Mouse (Mus musculus): ENCODE measurements around the gene D8Ertd738e.

D8Ertd738e gene

GRCm38 (mm10) chr8:84200652-84201544, 48.6 kb downstream of the D8Ertd738e start:
- POLR2A ChIA-PET = interaction anchor here in 3 of 4 experiments (0.8 to 4.6 kb wide), 30 partner anchors 7 to 714 kb away, joined by 3 to 81 read pairs (median 5); partner anchors contain the start of genes 1700067K01Rik (in 2 of the 3), Ccdc130 (in 2 of the 3), Mri1 (in 2 of the 3) and Rfx1 (in 1 of the 3)

DNA sequence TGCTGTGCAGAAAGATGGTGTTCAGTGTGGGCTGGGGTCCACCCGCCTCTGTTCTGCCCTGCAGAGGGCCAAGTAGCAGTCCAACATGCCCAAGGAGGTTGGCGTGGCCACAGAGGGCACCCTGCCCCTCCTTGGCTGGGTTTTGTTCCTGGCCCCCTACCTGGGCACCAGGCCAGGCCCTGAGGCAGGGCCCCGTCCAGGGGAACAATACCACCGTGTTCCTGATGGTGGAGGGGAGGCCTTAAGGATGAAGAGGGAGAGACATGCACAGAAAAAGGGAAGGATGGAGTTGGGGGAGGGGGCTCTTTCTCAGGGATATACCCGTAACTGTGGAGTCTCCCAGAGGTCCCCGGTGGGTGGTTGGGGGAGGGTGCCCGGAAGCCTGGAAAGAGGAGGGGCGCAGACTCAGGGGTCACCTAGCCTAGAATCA, 49.4 kb downstream of the D8Ertd738e start:
- ChIA-PET CTCF (interaction anchor here in 2 of 4 experiments (1.0 to 2.4 kb wide), 2 partner anchors 10 to 36 kb away, joined by 4 to 10 read pairs; no protein-coding TSS in a partner anchor), POLR2A (interaction anchor here in 3 of 4 experiments (0.7 to 4.4 kb wide), 7 partner anchors 7 to 19 kb away, joined by 3 to 22 read pairs (median 9); no protein-coding TSS in a partner anchor)

More at GRCm38 (mm10) chr8:84200652-84201544, 48.6 kb downstream of the D8Ertd738e start:
- CTCF ChIA-PET = interaction anchor here in 3 of 4 experiments (0.7 to 3.6 kb wide), 15 partner anchors 9 to 744 kb away, joined by 3 to 23 read pairs (median 3); partner anchors contain the start of gene Rfx1 (in 1 of the 3)

- CTCF ChIA-PET = interaction anchor here in 3 of 4 experiments (0.6 to 3.3 kb wide), 5 partner anchors 9 to 133 kb away, joined by 3 to 12 read pairs (median 4); no protein-coding TSS in a partner anchor
- POLR2A ChIA-PET = interaction anchor here in 3 of 4 experiments (0.6 to 4.4 kb wide), 16 partner anchors 7 to 448 kb away, joined by 3 to 22 read pairs (median 4); partner anchors contain the start of gene Rfx1 (in 1 of the 3)
These were observed 50.0 kb downstream of the D8Ertd738e start for GRCm38 (mm10) chr8:84199348-84200125.

DNA sequence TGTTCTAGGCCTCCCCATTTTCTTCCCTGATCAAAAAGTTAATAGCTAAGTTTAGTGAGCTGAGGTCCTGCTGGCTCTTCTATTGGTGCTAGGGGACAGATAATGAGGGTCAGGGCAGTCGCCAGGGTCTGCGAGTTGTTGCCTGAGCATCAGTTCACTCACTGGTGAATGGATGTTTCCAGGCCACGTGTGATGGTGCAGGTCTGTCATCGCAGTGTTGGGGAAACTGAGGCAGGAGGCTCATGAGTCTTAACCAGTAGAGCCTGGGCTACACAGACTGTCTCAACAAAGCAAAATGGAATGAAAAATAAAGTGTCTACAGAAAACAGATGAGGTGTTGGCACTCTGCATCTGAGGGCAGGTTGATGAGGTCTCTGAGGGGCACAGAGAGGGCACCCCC, 50.6 kb downstream of the D8Ertd738e start:
- CTCF ChIA-PET = interaction anchor here in 2 of 4 experiments (0.6 to 3.3 kb wide), 5 partner anchors 8 to 133 kb away, joined by 3 to 12 read pairs (median 4); no protein-coding TSS in a partner anchor
- POLR2A ChIA-PET = interaction anchor here in 3 of 4 experiments (0.7 to 4.4 kb wide), 16 partner anchors 8 to 197 kb away, joined by 3 to 22 read pairs (median 4); partner anchors contain the start of genes 1700067K01Rik (in 1 of the 3) and Rfx1 (in 1 of the 3)

DNA sequence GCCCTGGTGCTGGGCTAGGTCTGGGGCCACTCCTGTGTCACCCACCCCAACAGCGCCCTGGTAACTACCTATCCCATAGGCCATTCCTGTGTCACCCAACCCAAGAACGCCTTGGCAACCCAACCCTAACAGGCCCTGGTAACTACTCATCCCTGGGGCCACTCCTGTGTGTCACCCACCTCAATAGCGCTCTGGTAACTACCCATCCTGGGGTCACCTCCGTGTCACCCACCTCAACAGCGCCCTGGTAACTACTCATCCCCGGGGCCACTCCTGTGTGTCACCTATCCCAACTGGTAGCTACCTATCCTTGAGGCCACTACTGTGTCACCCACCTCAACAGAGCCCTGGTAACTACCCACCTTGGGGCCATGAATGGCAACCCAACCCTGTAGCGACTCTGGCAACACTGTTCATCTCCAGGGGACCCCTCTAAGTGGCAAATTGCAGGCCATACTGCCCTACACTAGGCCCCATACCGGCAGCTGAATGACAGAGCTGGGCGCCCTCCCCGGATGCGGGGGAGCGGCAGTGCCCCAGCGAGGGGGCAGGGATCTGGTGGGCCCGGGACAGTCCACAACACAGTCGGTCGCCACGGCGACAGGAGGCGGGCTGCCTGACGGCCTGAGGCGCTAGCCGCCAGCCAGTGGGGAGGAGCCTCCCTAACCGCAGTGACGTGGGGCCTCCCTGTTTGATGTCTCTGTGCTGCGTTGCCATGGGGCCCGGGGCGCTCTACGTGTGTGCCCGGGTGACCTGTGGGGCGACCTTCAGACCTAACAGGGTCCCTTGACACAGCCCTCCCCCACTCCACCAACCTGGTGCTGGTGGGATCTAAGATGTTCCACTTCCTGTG, 51.4 kb downstream of the D8Ertd738e start:
- CTCF ChIA-PET = interaction anchor here in 2 of 4 experiments (0.6 to 3.3 kb wide), 7 partner anchors 8 to 99 kb away, joined by 3 to 12 read pairs (median 6); no protein-coding TSS in a partner anchor

DNA sequence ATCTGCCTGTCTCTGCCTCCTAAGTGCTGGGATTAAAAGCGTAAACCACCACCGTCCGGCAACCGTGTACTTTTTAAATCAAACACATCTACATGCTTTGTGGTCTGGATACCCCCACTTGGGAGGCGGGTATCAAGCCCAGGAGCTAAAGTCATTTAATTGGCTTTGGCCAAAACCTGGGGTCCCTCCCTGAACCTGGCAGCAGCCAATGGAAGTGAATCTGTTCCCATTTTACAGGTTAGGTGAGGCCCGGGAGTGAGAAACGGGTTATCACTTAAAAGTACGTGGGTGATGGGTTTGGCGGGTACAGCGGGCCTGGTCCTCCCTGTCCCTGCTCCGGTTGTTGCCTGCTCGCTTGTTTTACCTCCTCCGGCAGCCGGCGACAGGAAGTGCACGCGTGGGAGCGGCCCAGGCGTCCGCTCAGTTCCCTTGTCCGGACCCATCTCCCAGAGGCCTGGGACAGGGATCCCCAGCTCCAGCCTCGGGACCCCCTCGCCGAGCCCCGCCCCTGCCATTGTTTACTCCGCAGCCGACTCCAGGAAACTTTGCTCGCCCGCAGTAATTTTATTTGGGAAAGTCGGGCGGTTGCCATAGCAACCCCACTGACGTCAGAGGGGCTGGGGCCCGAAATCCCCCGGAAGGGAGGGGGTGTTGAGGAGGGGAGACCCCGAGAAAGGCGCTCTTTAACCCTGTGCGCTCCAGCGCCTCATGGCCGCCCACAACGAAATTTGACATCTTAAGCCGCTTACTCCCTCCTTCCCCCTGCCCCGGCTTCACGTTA, 52.2 kb downstream of the D8Ertd738e start:
- CTCF ChIA-PET = interaction anchor here in 3 of 4 experiments (0.6 to 3.3 kb wide), 9 partner anchors 7 to 173 kb away, joined by 3 to 12 read pairs (median 6); no protein-coding TSS in a partner anchor
- POLR2A ChIA-PET = interaction anchor here in 3 of 4 experiments (0.6 to 4.4 kb wide), 33 partner anchors 7 to 535 kb away, joined by 3 to 22 read pairs (median 4); partner anchors contain the start of genes Ccdc130 (in 3 of the 3), Rfx1 (in 2 of the 3), 1700067K01Rik (in 1 of the 3) and Cc2d1a (in 1 of the 3)

More for the DNA sequence above, 51.4 kb downstream of the D8Ertd738e start:
- POLR2A ChIA-PET = interaction anchor here in 3 of 4 experiments (0.7 to 4.4 kb wide), 27 partner anchors 8 to 536 kb away, joined by 3 to 22 read pairs (median 4); partner anchors contain the start of genes Ccdc130 (in 2 of the 3), Rfx1 (in 2 of the 3), 1700067K01Rik (in 1 of the 3) and Cc2d1a (in 1 of the 3)
